Mouse (Mus musculus): Measurements from ENCODE around the gene H2-D1. TPM values are rescaled to one million over a fixed set of nuclear protein-coding genes. Genes with fewer than 3 reads are reported as not detected.

The H2-D1 gene
- polyA plus RNA-seq, 1 experiment from 2014 or later = 77.7 TPM

GRCm38 (mm10) chr17:35250348-35251120 is 12.0 kb upstream of the H2-D1 start:
- ATAC-seq (ENCODE audit: low read depth) (no peak), DNase-seq (no peak)
- Histone ChIP-seq H3K4me3 (replicated peaks) (no peak overlapping the region), H3K9ac (no peak overlapping the region), H3K4me1 (replicated peaks) (peaks cover 25% of the 10 kb centered on the region), H3K27me3 (no peaks in the 10 kb centered on the region), H3K4me2 (no peak overlapping the region), H3K9me3 (replicated peaks) (no peaks in the 10 kb centered on the region), H3K27ac (no peak overlapping the region), H3K36me3 (peaks cover 89% of the 10 kb centered on the region)
- 83% methylated on average over 3 of the region's 3 CpGs for WGBS (ENCODE audit: insufficient replicate concordance)

- Histone ChIP-seq H3K9ac (no peak overlapping the region), H3K4me2 (no peak overlapping the region), H3K27me3 (no peaks in the 10 kb centered on the region), H3K4me3 (replicated peaks) (no peak overlapping the region), H3K4me1 (replicated peaks) (peaks cover 18% of the 10 kb centered on the region), H3K9me3 (replicated peaks) (no peaks in the 10 kb centered on the region), H3K27ac (no peak overlapping the region), H3K36me3 (peaks cover 82% of the 10 kb centered on the region)
- ATAC-seq (ENCODE audit: low read depth) (no peak), DNase-seq (no peak)
- WGBS (ENCODE audit: insufficient replicate concordance) = 85% methylated on average over 15 of the region's 15 CpGs
Observed at GRCm38 (mm10) chr17:35251162-35251719, 11.3 kb upstream of the H2-D1 start.

GRCm38 (mm10) chr17:35251981-35252380 is 10.5 kb upstream of the H2-D1 start:
- Histone ChIP-seq H3K4me1 (replicated peaks) (peaks cover 11% of the 10 kb centered on the region; the same call in 1 of the 2 replicates), H3K9ac (no peak overlapping the region), H3K36me3 (peaks cover 74% of the 10 kb centered on the region), H3K27ac (no peak overlapping the region), H3K4me3 (replicated peaks) (no peak overlapping the region), H3K4me2 (no peak overlapping the region), H3K27me3 (no peaks in the 10 kb centered on the region), H3K9me3 (replicated peaks) (no peaks in the 10 kb centered on the region)
- 79% methylated on average over 5 of the region's 5 CpGs for WGBS (ENCODE audit: insufficient replicate concordance)
- ATAC-seq (ENCODE audit: low read depth) (no peak), DNase-seq (no peak)

GRCm38 (mm10) chr17:35252619-35253292 is 9.8 kb upstream of the H2-D1 start:
- WGBS (ENCODE audit: insufficient replicate concordance) = 81% methylated on average over 18 of the region's 18 CpGs
- no peak for ATAC-seq (ENCODE audit: low read depth)
- H3K4me1 ChIP-seq (replicated peaks) = peaks cover 16% of the 10 kb centered on the region
- H3K9ac ChIP-seq = no peak overlapping the region
- H3K36me3 ChIP-seq = peaks cover 67% of the 10 kb centered on the region
- no peak overlapping the region for H3K4me2 ChIP-seq
- H3K9me3 ChIP-seq (replicated peaks) = no peaks in the 10 kb centered on the region
- DNase-seq = no peak
- H3K4me3 ChIP-seq (replicated peaks) = no peak overlapping the region
- H3K27me3 ChIP-seq = no peaks in the 10 kb centered on the region
- no peak overlapping the region for H3K27ac ChIP-seq

- Histone ChIP-seq H3K4me3 (replicated peaks) (no peak overlapping the region), H3K27me3 (no peaks in the 10 kb centered on the region), H3K27ac (no peak overlapping the region), H3K4me1 (replicated peaks) (peaks cover 18% of the 10 kb centered on the region), H3K4me2 (no peak overlapping the region), H3K9me3 (replicated peaks) (no peaks in the 10 kb centered on the region), H3K9ac (no peak overlapping the region), H3K36me3 (peaks cover 59% of the 10 kb centered on the region)
- no peak for DNase-seq
- ATAC-seq (ENCODE audit: low read depth) = no peak
- 83% methylated on average over 32 of the region's 32 CpGs for WGBS (ENCODE audit: insufficient replicate concordance)
Observed at GRCm38 (mm10) chr17:35253293-35254093, 9.0 kb upstream of the H2-D1 start.

- H3K27ac ChIP-seq = 0 out of 2 replicates have a peak overlapping the region, but pooled peaks have one; percentile 7
- peaks cover 49% of the 10 kb centered on the region for H3K36me3 ChIP-seq
- H3K9ac ChIP-seq = no peak overlapping the region
- no peak overlapping the region for H3K4me3 ChIP-seq (replicated peaks)
- peak; percentile 37; the same call in 1 of the 2 replicates for ATAC-seq (ENCODE audit: low read depth)
- WGBS (ENCODE audit: insufficient replicate concordance) = 55% methylated on average over 11 of the region's 11 CpGs
- H3K27me3 ChIP-seq = no peaks in the 10 kb centered on the region
- H3K4me2 ChIP-seq = no peak overlapping the region
- no peaks in the 10 kb centered on the region for H3K9me3 ChIP-seq (replicated peaks)
- no peak for DNase-seq
- peaks cover 25% of the 10 kb centered on the region for H3K4me1 ChIP-seq (replicated peaks)
Observed at GRCm38 (mm10) chr17:35254241-35255098, 8.1 kb upstream of the H2-D1 start.

- ATAC-seq (ENCODE audit: low read depth) = no peak
- Histone ChIP-seq H3K4me1 (replicated peaks) (peaks cover 24% of the 10 kb centered on the region), H3K27me3 (no peaks in the 10 kb centered on the region), H3K4me2 (no peak overlapping the region), H3K4me3 (replicated peaks) (no peak overlapping the region), H3K36me3 (peaks cover 41% of the 10 kb centered on the region), H3K9me3 (replicated peaks) (no peaks in the 10 kb centered on the region), H3K27ac (no peak overlapping the region), H3K9ac (no peak overlapping the region)
- 45% methylated on average over 3 of the region's 3 CpGs for whole genome bisulfite sequencing (ENCODE audit: insufficient replicate concordance)
- DNase-seq = no peak
Observed at GRCm38 (mm10) chr17:35255301-35255700, 7.2 kb upstream of the H2-D1 start.

- no peak for ATAC-seq (ENCODE audit: low read depth)
- WGBS (ENCODE audit: insufficient replicate concordance) = 49% methylated on average over 4 of the region's 4 CpGs
- H3K27me3 ChIP-seq = no peaks in the 10 kb centered on the region
Observed at GRCm38 (mm10) chr17:35255704-35256103, 6.8 kb upstream of the H2-D1 start.

GRCm38 (mm10) chr17:35257378-35257777 is 5.2 kb upstream of the H2-D1 start:
- H3K4me3 ChIP-seq (replicated peaks) = peak overlapping the region; percentile 55; the same call in 1 of the 2 replicates
- H3K27ac ChIP-seq = peak overlapping the region; percentile 86
- WGBS (ENCODE audit: insufficient replicate concordance) = 20% methylated on average over 1 of the region's 1 CpGs
- peaks cover 21% of the 10 kb centered on the region for H3K36me3 ChIP-seq
- no peaks in the 10 kb centered on the region for H3K27me3 ChIP-seq
- H3K4me1 ChIP-seq (replicated peaks) = peaks cover 25% of the 10 kb centered on the region
- H3K4me2 ChIP-seq = peak overlapping the region; percentile 70
- ATAC-seq (ENCODE audit: low read depth) = 0 out of 2 replicates have a peak, but pooled peaks have one; percentile 35
- no peak for DNase-seq
- peak overlapping the region; percentile 70 for H3K9ac ChIP-seq
- no peaks in the 10 kb centered on the region for H3K9me3 ChIP-seq (replicated peaks)

More at GRCm38 (mm10) chr17:35255704-35256103, 6.8 kb upstream of the H2-D1 start:
- no peak overlapping the region for H3K4me2 ChIP-seq
- H3K9ac ChIP-seq = no peak overlapping the region
- peaks cover 37% of the 10 kb centered on the region for H3K36me3 ChIP-seq
- H3K4me3 ChIP-seq (replicated peaks) = no peak overlapping the region
- peaks cover 24% of the 10 kb centered on the region for H3K4me1 ChIP-seq (replicated peaks)
- H3K9me3 ChIP-seq (replicated peaks) = no peaks in the 10 kb centered on the region
- H3K27ac ChIP-seq = no peak overlapping the region
- DNase-seq = no peak

GRCm38 (mm10) chr17:35257824-35258491 is 4.6 kb upstream of the H2-D1 start:
- Histone ChIP-seq H3K36me3 (peaks cover 15% of the 10 kb centered on the region), H3K27ac (peak overlapping the region; percentile 86), H3K27me3 (no peaks in the 10 kb centered on the region), H3K9ac (peak overlapping the region; percentile 70), H3K4me1 (replicated peaks) (peaks cover 24% of the 10 kb centered on the region), H3K4me2 (peak overlapping the region; percentile 70), H3K4me3 (replicated peaks) (peak overlapping the region; percentile 55), H3K9me3 (replicated peaks) (no peaks in the 10 kb centered on the region)
- DNase-seq (peak; percentile 87), ATAC-seq (ENCODE audit: low read depth) (peak; percentile 39)
- WGBS (ENCODE audit: insufficient replicate concordance) = 6% methylated on average over 17 of the region's 17 CpGs

Data from liver, embryonic 13.5 days (tissue).